Mouse (Mus musculus) urinary bladder, postnatal 36 days (tissue): ENCODE measurements around the gene Abcd2.
A peak's percentile ranks its signal among the peaks of the same experiment; 100 is the strongest.

Source experiments
- DNase-seq, 2 experiments: peaks; one replicate each; pipeline ENCODE4 v3.0.0; 2022; ENCODE audit warnings: low spot score in 2 of 2, mixed read lengths in 1 of 2

The Abcd2 gene

GRCm38 (mm10) chr15:91191412-91192222 is at the start of gene Abcd2:
Gene Abcd2 (minus strand): TSS chr15:91191799.
- peak; percentile 26 to 69 for DNase-seq

- no peak for DNase-seq
Observed at GRCm38 (mm10) chr15:91240683-91241335, 49.2 kb upstream of the Abcd2 start.

DNA sequence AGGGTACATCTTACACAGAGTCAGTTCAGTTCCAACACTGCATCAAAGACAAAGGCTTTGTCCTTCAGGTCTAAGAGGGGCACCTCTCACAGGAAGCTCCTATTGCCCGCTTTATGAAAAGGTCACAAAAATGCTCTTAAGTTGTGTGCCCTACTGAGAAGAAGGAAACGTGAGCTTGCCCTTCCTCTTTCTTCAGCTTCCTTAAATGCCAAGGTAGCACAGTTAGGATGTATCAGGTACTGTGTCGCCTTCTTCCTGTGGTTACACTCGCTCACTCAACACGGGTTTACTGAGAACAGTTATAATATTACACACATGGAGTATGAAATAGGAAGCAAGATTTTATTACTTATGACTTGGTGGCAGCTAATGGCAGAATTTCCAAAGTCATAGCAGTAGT is 45.7 kb upstream of the Abcd2 start:
- no peak for DNase-seq

- DNase-seq: no peak
Observed at GRCm38 (mm10) chr15:91206518-91206917, 14.9 kb upstream of the Abcd2 start.

DNA sequence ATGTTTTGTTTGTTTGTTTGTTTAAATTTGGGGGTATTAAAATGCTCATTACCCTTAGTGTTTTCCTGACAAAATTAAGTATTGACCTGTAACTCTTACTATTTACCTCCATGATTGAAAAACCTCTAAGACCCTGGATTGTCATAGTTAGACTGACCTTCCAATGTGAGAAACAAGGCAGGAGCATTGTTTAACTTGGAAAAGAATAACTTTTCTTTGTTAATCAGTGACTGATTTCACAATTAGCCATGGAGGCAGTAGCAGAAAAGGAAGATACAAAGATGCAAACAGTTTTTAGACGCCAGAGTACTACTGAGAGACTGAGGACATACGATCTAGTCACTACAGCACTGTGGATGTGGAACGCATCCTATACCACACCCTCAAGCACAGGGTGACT is 11.9 kb upstream of the Abcd2 start:
- no peak for DNase-seq

GRCm38 (mm10) chr15:91202486-91202885 is 10.9 kb upstream of the Abcd2 start:
- DNase-seq: no peak

DNA sequence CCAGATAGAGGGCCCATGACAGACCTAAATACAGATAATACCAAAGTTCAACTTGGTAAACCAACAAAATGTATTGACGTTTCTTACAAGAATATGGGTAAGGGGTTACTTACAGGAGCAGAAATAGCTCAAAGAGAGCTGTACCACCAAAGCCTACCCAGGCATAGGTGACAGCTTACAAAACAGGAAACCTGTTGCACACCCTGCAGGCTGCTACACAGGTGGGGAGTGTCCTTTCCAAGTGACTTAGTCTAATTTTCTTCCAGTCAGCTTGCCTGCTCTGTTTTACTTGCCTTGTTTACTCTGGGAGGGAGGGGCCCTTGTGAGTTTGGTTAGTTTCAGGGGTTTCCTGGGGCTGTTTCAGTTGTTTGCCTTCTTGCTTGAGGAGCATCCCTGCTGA is 9.2 kb upstream of the Abcd2 start:
- no peak for DNase-seq

GRCm38 (mm10) chr15:91199256-91199905 is 7.8 kb upstream of the Abcd2 start, which contains the start of gene CN725425:
Gene CN725425 (plus strand): TSS chr15:91199494.
- no peak for DNase-seq

- no peak for DNase-seq
Observed at GRCm38 (mm10) chr15:91192223-91192598, 612 bp upstream of the Abcd2 start.

DNA sequence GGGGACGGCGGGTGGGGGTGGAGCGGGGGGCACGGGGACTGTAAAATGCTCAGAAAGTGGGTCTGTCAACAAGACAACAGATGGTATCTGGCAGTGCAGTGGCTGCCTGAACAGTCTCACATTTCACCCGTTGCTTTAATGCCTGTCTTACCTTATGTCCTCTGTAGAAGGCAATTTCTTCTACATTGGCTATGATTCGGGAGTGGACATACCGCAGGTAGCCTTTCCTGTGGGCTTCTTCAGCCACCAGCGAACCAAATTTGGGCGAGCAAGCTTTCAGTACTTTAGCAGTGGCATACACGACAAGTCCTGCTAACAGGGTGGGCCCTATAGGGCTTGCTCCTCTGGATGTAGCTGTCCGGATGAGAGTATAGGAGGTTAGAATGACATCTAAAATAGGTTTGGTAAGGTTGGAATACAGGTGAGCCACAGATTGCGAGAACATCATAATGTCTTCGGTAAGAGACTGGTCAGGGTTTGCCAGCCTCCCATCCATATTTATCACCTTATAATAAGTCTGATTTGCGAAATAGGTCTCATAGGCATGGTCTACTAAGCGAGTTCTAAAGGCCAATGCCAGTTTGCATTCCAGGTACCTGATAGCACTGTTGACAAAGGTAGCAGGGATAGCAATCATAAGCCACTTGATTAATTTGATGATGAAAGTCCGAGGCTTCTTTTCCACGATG is 936 bp downstream of the Abcd2 start:
- DNase-seq: no peak

DNA sequence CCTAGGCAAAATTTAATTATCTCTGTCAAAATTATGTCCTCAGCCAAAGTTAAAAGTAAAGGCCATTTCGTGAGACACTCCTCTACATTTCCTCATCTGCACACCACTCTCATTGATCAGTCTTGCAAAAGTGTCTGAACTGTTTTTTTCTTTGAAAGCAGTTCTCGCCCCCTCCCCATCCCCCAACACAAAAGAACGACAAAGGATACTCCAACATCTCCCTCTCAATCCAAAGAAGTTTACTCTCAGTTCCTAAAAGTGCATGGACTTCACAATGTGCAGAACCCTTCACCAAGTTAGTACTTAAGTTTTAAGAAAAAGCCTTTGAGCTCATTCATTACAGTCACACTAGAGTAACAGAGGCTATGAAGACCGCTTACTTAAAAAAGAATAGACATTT is 1.6 kb downstream of the Abcd2 start:
- no peak for DNase-seq

GRCm38 (mm10) chr15:91186358-91186757 is 5.2 kb downstream of the Abcd2 start:
- DNase-seq: no peak

DNA sequence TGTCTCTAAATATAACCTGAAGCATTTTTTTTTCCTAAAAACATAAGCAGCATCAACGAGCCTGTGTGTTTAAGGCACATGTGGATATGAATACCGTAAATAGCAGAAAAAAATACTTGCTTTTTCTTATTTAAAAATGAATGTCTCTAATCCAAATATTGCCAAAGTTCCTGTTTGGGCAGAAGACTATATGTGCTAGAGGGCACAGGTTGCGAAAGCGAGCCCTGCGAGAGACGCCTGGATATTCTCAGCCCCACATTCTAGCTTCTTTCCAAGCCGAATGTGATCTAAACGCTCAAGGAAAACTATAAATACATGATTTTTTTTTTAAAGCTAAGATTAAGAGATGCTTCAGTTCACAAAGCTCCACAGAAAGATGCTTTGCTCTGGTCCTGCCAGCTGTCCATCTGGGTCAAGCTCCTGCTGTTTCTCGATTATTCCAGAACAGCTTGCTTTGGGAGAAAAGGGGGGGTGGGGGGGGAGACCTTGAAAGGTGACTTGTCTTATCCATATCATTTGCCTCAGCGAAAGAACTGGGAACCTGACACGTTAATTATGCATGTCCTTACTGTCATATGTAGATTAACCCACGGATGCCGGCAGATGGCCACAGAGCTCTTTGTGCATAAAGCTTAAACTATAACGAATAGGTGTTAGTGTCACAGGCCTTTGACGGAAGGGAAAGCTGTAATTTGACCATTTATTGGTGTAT is 11.5 kb downstream of the Abcd2 start:
- DNase-seq: peak in 1 of 2 experiments; percentile 42

- no peak for DNase-seq
Observed at GRCm38 (mm10) chr15:91178656-91179314, 12.8 kb downstream of the Abcd2 start.

GRCm38 (mm10) chr15:91172193-91172592 is 19.4 kb downstream of the Abcd2 start:
- DNase-seq: peak in 1 of 2 experiments; percentile 32

GRCm38 (mm10) chr15:91171332-91171731 is 20.3 kb downstream of the Abcd2 start:
- DNase-seq: no peak

- DNase-seq: no peak
Observed at GRCm38 (mm10) chr15:91170602-91171328, 20.8 kb downstream of the Abcd2 start.

GRCm38 (mm10) chr15:91167850-91168562 is 23.6 kb downstream of the Abcd2 start:
- DNase-seq: no peak

DNA sequence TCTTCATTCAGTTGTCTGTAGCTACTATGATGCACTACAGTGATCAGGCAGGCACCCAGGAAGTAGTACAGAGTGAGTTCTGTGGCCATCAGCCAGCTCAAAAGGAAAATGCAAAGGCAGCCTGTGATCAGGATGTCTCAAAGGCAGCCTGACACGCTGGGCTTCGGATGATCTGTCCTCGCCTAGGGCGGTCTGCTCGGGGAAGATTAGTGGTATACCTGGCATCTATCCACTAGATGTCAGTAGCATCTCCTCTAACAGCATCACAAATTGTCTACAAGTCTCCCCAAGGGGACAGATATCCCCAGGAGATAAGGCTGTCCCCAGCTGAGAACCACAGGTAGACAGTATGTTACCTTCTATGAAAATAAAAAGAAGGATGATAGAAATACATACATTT is 26.6 kb downstream of the Abcd2 start:
- DNase-seq: no peak

- DNase-seq: no peak
Observed at GRCm38 (mm10) chr15:91163454-91163853, 28.1 kb downstream of the Abcd2 start.
